Mouse (Mus musculus) liver, embryonic 11.5 days (tissue): ENCODE measurements at regions not wholly inside any gene's neighbourhood (a gene's known extent, or its start where the extent isn't known, plus 50 kb on each side); places are given as distances from the start of the nearest gene placed in this dataset.
A peak's percentile ranks its signal among the peaks of the same experiment; 100 is the strongest.

Experiments
- ATAC-seq: fragments of 200-750 bp; cut with Nextera tagmentation; replicated peaks from 2 replicates; pipeline ENCODE4 v1.8.0; 2017; ENCODE audit warnings: moderate number of reproducible peaks, mild to moderate bottlenecking, moderate TSS enrichment, moderate library complexity; ENCODE audit not compliant: low FRiP score
- DNase-seq: peaks from one replicate; pipeline ENCODE4 v3.0.0-alpha.2; 2017; ENCODE audit warnings: low spot score
- H3K27ac ChIP-seq: fragments of 300-500 bp; sonication (generic); 2 replicates; pipeline ENCODE4 v1.5.1; 2014; ENCODE audit warnings: mild to moderate bottlenecking, low read depth, low read length, control low read depth
- H3K27me3 ChIP-seq: fragments of 300-500 bp; sonication (generic); replicated peaks from 2 replicates; pipeline ENCODE4 v1.6.1; 2014; ENCODE audit warnings: low read length, mixed read lengths; ENCODE audit not compliant: control insufficient read depth, insufficient read depth
- H3K36me3 ChIP-seq: fragments of 300-500 bp; sonication (generic); 2 replicates; pipeline ENCODE4 v1.6.1; 2014; ENCODE audit warnings: mild to moderate bottlenecking, low read length, moderate library complexity, mixed read lengths; ENCODE audit not compliant: control insufficient read depth, insufficient read depth
- H3K4me1 ChIP-seq: fragments of 300-500 bp; sonication (generic); replicated peaks from 2 replicates; pipeline ENCODE4 v1.6.1; 2014; ENCODE audit warnings: low read length, mixed read lengths; ENCODE audit not compliant: control insufficient read depth, insufficient read depth
- H3K4me2 ChIP-seq: fragments of 300-500 bp; sonication (generic); 2 replicates; pipeline ENCODE4 v1.6.1; 2014; ENCODE audit warnings: mild to moderate bottlenecking, control low read depth, moderate library complexity
- H3K4me3 ChIP-seq: fragments of 300-500 bp; sonication (generic); 2 replicates; pipeline ENCODE4 v1.5.1; 2014; ENCODE audit warnings: low read depth, low read length, control low read depth
- H3K9ac ChIP-seq: fragments of 300-500 bp; sonication (generic); 2 replicates; pipeline ENCODE4 v1.6.1; 2014; ENCODE audit warnings: low read depth, low read length, control low read depth
- H3K9me3 ChIP-seq: fragments of 300-500 bp; sonication (generic); 2 replicates; pipeline ENCODE4 v1.6.1; 2016; ENCODE audit warnings: low read length, inconsistent platforms, mixed read lengths; ENCODE audit not compliant: control insufficient read depth
- WGBS: fragments of 180-500 bp; shearing (Covaris S2); extraction: QIAGEN DNeasy Blood & Tissue Kit; methylation state at CpG from one replicate; pipeline ENCODE4 v1.1.7; 2014; 5-methylcytosine and 5-hydroxymethylcytosine counted together

DNA sequence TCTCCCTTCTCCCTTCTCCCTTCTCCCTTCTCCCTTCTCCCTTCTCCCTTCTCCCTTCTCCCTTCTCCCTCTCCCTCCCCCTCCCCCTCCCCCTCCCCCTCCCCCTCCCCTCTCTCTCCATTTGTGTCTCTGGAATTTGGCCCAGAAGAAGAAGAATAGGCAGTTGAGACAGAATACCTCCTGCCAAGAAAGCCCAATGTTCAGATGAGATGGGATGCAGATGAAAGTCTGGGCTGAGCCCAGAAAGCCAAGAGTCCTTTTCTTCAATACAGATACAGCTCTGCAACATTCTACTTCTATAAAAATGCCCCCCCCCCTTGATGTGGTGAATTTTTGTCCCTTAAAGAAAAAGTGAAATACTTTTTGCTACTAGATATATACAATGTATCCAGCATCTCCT is 489.2 kb downstream of the Kcnj2 start:
- no peaks in the 10 kb centered on the region for H3K36me3 ChIP-seq
- ATAC-seq = no peak
- H3K27me3 ChIP-seq = no peaks in the 10 kb centered on the region
- no peaks in the 10 kb centered on the region for H3K4me1 ChIP-seq
- no peak overlapping the region for H3K9ac ChIP-seq
- DNase-seq = no peak
- H3K9me3 ChIP-seq = no peaks in the 10 kb centered on the region
- H3K4me2 ChIP-seq = no peak overlapping the region
- H3K27ac ChIP-seq = no peak overlapping the region
- no peak overlapping the region for H3K4me3 ChIP-seq

DNA sequence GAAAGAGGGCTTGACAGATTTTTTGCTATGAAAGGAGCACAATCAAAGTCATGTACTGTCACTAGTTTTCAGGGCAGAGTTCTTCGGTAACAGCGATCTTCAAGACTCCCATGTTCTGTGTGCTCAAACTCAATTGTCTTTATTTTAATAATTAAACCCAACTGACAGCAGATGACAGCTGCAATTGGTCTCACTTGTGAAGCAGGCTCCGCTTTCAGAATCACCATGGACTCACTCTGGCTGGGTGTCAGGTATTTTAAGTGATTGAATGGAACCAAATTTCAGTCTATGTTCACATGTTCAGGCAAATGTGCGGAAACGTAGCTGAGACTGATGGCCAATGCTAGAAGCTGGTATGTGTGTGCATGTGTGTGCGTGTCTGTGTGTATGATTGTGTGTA is 489.7 kb downstream of the Kcnj2 start:
- WGBS = 86% methylated on average over 6 of the region's 6 CpGs
- no peaks in the 10 kb centered on the region for H3K36me3 ChIP-seq
- no peak for ATAC-seq

DNA sequence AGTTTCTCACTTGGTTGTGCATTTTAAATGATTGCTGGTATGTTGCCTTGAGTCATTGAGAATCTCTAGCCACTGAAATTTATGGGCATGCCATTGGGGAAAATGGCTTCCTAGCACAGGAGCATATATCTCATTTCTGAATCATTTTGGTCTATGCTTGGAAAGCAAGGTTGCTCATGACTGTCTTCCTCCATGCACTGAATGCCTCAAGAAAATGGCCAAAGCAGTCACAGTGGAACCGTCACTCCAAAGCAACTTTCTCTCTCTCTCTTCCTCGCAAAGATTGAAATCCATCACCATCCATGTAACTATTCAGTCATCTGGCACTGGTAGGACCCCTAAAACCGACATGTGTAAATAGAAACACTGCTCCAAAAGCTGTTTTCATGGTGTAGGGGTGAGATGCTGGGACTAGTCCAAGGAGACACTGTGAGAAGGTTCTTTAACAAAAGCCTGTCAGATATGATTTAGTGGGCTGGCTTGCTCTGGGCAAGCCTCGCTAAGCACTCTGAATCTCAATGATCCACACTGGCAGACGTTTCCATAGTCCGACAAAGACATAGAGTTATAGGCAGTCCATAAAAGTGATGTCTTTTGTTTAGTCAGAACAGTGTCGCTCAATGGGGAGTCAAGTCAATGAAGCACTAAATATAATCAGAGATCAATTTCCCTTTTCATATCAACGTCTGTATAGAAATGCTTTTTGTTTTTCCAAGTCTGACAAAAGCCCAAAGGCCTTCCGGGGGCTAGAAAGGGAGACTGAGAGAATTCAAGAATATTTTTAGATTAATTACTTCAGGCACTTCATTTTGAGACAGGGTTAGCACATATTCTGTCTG is 492.6 kb downstream of the Kcnj2 start:
- WGBS = 81% methylated on average over 9 of the region's 9 CpGs

More for the DNA sequence above, 489.7 kb downstream of the Kcnj2 start:
- Histone ChIP-seq H3K9me3 (no peaks in the 10 kb centered on the region), H3K4me1 (no peaks in the 10 kb centered on the region), H3K9ac (no peak overlapping the region), H3K27me3 (no peaks in the 10 kb centered on the region), H3K27ac (no peak overlapping the region), H3K4me3 (no peak overlapping the region), H3K4me2 (no peak overlapping the region)
- no peak for DNase-seq

DNA sequence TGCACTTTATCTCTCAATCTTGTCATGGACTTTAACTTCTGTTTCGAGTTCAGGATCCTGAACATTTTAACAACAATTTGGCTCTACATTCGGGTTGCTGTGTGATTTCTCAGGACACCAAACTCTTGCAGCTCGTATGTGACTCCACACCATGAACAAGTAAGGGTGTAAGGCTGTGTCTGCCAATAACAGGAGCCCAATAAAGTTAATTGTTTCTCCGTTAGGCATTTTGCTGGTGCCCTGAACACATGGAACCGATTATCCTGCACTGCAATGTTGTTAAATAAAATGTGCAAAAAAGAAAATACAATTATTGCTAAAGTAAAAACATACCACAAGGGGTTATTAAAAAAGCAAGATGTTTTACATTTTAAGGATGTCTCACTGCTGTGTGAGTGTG is 497.2 kb downstream of the Kcnj2 start:
- no peak overlapping the region for H3K9ac ChIP-seq
- no peak overlapping the region for H3K4me3 ChIP-seq
- no peaks in the 10 kb centered on the region for H3K36me3 ChIP-seq
- H3K9me3 ChIP-seq = no peaks in the 10 kb centered on the region
- no peak overlapping the region for H3K27ac ChIP-seq
- ATAC-seq = no peak
- DNase-seq = no peak
- no peak overlapping the region for H3K4me2 ChIP-seq
- WGBS = 70% methylated on average over 5 of the region's 5 CpGs
- H3K4me1 ChIP-seq = no peaks in the 10 kb centered on the region
- no peaks in the 10 kb centered on the region for H3K27me3 ChIP-seq

More for the DNA sequence above, 492.6 kb downstream of the Kcnj2 start:
- no peak for ATAC-seq
- H3K4me1 ChIP-seq = no peaks in the 10 kb centered on the region
- H3K27ac ChIP-seq = no peak overlapping the region
- no peak overlapping the region for H3K9ac ChIP-seq
- H3K4me2 ChIP-seq = no peak overlapping the region
- DNase-seq = no peak
- no peaks in the 10 kb centered on the region for H3K27me3 ChIP-seq
- no peaks in the 10 kb centered on the region for H3K9me3 ChIP-seq
- H3K4me3 ChIP-seq = no peak overlapping the region
- H3K36me3 ChIP-seq = no peaks in the 10 kb centered on the region

DNA sequence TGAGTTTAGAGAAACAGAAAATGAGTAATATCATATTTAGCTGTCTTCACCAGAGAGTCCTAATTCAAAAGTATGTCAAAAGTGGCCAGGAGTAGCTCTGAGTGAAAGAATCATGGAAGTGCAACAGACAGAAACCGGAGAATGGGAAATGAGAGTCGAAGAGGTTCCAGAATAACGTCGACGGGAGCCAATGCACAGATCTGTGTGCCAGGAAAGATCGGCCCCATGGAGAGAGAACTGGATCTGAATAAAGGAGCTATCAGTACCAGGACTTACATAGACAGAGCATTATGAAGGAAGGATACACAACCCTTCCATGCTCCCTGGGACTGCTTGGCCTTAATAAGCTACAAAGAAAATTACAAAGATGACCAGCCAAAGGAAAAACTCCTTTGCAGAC is 502.1 kb downstream of the Kcnj2 start:
- H3K4me1 ChIP-seq = no peaks in the 10 kb centered on the region
- no peaks in the 10 kb centered on the region for H3K36me3 ChIP-seq
- H3K9me3 ChIP-seq = no peaks in the 10 kb centered on the region; the same call in 1 of the 2 replicates
- ATAC-seq (no peak), DNase-seq (no peak)
- H3K9ac ChIP-seq = no peak overlapping the region
- H3K4me2 ChIP-seq = no peak overlapping the region
- no peak overlapping the region for H3K27ac ChIP-seq
- no peak overlapping the region for H3K4me3 ChIP-seq
- WGBS = 87% methylated on average over 6 of the region's 6 CpGs
- H3K27me3 ChIP-seq = no peaks in the 10 kb centered on the region

DNA sequence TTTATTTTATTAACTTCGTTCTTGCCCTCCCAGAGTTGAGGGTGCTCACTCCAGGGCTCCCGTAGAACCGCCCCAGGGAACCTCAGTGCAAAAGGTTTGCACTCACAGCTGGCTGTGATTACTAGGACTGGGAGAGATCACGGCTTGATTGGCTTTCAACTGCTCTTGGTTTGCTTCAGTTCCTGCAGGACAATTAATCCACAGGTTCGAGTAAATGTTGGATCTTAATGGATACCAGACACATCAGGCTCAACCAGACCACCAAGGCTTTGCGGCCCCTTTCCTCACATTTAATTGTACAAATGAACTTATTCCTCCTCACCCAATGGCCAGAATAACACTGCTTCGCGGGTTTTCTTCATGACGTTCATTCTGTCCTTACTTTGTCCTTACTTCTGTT is 502.9 kb downstream of the Kcnj2 start:
- H3K4me1 ChIP-seq = no peaks in the 10 kb centered on the region
- no peak overlapping the region for H3K4me2 ChIP-seq
- ATAC-seq (no peak), DNase-seq (no peak)
- H3K4me3 ChIP-seq = no peak overlapping the region
- no peak overlapping the region for H3K27ac ChIP-seq
- H3K9me3 ChIP-seq = no peaks in the 10 kb centered on the region; the same call in 1 of the 2 replicates
- no peaks in the 10 kb centered on the region for H3K36me3 ChIP-seq
- no peaks in the 10 kb centered on the region for H3K27me3 ChIP-seq
- no peak overlapping the region for H3K9ac ChIP-seq
- 73% methylated on average over 9 of the region's 9 CpGs for WGBS

DNA sequence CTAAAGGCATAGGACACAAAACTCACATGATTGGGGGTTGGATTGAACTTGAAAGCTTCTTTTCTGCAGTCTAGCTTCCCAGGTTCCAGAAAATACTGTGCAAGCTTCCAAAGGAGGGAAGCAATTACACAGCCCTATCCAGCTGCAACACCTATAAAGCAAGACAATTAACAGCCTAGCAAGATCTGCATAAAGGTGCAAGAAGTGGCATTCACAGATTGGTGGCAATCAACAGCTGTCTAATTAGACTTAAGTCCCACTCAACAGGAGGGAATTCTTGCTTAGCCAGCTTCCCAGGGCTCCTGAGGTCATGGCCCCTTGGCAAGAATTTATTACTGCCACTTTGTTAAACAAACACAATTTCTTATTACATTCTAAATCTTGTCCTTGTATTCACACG is 511.9 kb downstream of the Kcnj2 start:
- DNase-seq (no peak), ATAC-seq (no peak)
- no peak overlapping the region for H3K4me3 ChIP-seq
- H3K9me3 ChIP-seq = no peaks in the 10 kb centered on the region; the same call in 1 of the 2 replicates
- H3K9ac ChIP-seq = no peak overlapping the region
- no peaks in the 10 kb centered on the region for H3K36me3 ChIP-seq
- H3K27ac ChIP-seq = no peak overlapping the region
- no peaks in the 10 kb centered on the region for H3K4me1 ChIP-seq
- H3K4me2 ChIP-seq = no peak overlapping the region
- no peaks in the 10 kb centered on the region for H3K27me3 ChIP-seq
- 31% methylated on average over 1 of the region's 1 CpGs for WGBS

DNA sequence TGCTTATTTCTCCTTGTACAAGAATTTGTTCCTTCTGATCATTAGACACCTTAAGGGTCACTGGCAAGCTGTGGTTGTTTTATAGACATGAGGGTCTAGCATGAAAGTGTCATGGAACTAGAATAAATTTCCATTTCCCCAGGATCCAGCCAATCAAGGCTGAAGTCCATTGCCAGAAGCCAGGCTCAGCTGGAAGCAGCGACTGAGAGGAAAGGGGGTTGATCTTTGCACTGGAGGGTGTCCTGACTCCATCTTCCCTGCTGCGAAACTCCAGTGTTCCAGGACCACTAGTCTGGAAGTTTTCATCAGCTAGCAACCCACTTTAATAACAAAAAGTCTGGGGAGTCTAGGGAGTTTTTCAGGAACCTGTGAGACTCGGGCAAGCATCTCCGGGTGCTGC is 517.0 kb downstream of the Kcnj2 start:
- Histone ChIP-seq H3K27ac (no peak overlapping the region), H3K9me3 (no peaks in the 10 kb centered on the region), H3K4me3 (no peak overlapping the region), H3K4me2 (no peak overlapping the region), H3K27me3 (no peaks in the 10 kb centered on the region), H3K9ac (no peak overlapping the region), H3K36me3 (no peaks in the 10 kb centered on the region), H3K4me1 (no peaks in the 10 kb centered on the region)
- DNase-seq (no peak), ATAC-seq (no peak)
- WGBS = 63% methylated on average over 4 of the region's 4 CpGs

DNA sequence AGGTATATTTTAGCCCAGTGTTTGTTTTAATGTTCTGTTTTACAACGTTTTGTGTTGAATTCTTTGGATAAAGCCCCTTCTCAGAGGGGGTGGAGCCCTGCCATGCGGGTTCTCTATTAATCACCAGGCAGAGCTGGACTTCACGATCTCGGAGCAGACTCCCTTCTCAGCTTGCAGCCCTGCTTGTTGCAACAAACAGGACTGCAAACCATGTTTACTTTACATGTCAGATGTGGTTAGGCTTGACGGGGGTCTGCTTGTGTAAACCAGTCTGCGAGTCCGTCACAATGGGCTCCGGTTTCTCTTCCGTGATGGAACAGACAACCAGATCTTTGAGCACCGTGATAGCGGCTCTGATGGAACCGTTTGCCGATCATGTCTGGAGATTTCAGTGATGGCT is 517.6 kb downstream of the Kcnj2 start:
- H3K4me3 ChIP-seq = no peak overlapping the region
- no peaks in the 10 kb centered on the region for H3K36me3 ChIP-seq
- 61% methylated on average over 13 of the region's 13 CpGs for WGBS
- no peak overlapping the region for H3K27ac ChIP-seq
- no peak for DNase-seq
- peak overlapping the region; percentile 28 for H3K4me2 ChIP-seq
- H3K9me3 ChIP-seq = no peaks in the 10 kb centered on the region
- no peak for ATAC-seq
- no peaks in the 10 kb centered on the region for H3K4me1 ChIP-seq
- no peaks in the 10 kb centered on the region for H3K27me3 ChIP-seq
- no peak overlapping the region for H3K9ac ChIP-seq
